1 mouse cellular context compared by ENCODE assay signal in the genomic region with DNA sequence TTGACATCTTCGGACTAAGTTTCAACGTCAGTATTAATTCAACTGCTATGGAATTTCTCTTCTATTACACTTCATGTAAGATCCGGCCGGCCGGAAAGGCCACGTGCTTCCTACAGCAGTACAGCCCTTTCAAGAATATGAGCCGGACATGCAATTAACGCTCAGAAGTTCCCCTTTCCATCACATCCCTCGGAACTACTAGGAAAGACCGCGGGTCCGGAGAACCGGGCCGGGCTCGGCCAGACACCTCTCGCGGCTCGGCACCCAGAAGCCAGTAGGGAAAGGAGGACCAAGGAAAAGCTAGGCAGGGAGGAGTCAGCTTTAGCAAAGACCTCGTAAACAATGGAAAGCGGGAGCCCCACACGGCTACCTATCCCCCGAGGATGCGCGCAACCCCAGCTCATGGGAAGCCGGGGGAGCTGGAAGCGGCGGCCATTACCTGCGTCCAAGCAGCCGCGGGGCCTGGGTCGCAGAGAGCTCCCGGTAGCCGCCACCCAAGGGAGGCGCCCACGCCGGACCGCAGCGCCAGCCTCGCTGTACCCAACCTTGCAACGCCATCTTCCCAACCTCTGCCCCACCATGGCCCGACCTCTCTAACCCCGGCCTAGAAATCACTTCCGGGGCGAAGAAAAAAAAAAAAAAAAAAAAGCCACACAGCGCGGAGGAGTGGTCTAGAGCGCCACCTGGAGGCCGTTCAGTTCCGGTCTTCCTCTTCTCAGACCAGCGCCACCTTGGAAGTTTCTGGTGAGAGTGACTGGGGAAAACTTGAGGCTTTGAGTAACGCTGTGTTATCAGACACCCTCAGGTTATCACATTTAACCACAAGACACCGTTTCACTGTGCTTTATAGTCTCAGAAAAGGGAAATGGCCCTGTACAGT.
TF ChIP-seq lines count a peak whose summit lies in the region.

Parl (minus strand) TSS at position 618 of the 880 bp plus-strand sequence.

TF ChIP-seq in MEL, 35 proteins besides CTCF, POLR2A, EP300 and RAD21 (continued from another document):
- TF ChIP-seq USF2 (IDR thresholded peaks at IDR 0.05; ENCODE audit: borderline replicate concordance in 1 of 2, insufficient read depth in 1 of 2, low read depth in 1 of 2, low read length in 2 of 2) = no peak
- peak; percentile 95 for TF ChIP-seq ELF1 (IDR thresholded peaks at IDR 0.05; ENCODE audit: low read depth, low read length)
- TF ChIP-seq MYB (IDR thresholded peaks at IDR 0.05; ENCODE audit: low read depth, low read length) = peak; percentile 74
- peak; percentile 99 for TF ChIP-seq GATA1 (IDR thresholded peaks at IDR 0.05; ENCODE audit: low read depth, low read length)
- TF ChIP-seq CHD2 (IDR thresholded peaks at IDR 0.05; ENCODE audit: low read length) = peak; percentile 72
- TF ChIP-seq HCFC1 (IDR thresholded peaks at IDR 0.05; ENCODE audit: low read depth, low read length) = peak; percentile 91
- TF ChIP-seq MAFK (IDR thresholded peaks at IDR 0.05; ENCODE audit: borderline replicate concordance, low read depth, low read length) = peak; percentile 86; the same call in 1 of the 2 replicates
- TF ChIP-seq MAZ (IDR thresholded peaks at IDR 0.05; ENCODE audit: low read depth, low read length) = peak; percentile 82; the same call in 1 of the 2 replicates
- TF ChIP-seq SIN3A (IDR thresholded peaks at IDR 0.05; ENCODE audit: low read length) = peak; percentile 93
- TF ChIP-seq MXI1 (IDR thresholded peaks at IDR 0.05; ENCODE audit: low read depth, low read length) = peak; percentile 87
- TF ChIP-seq MYC (IDR thresholded peaks at IDR 0.05; ENCODE audit: low read depth, low read length) = peak; percentile 96
- no peak for TF ChIP-seq NRF1 (IDR thresholded peaks at IDR 0.05; ENCODE audit: insufficient read depth, low read depth, low read length, poor library complexity, severe bottlenecking)
- no peak for TF ChIP-seq CHD1 (IDR thresholded peaks at IDR 0.05; ENCODE audit: low read depth, low read length)
- 0 out of 2 replicates have a peak, but pooled peaks have one; percentile 67 for TF ChIP-seq MEF2A (IDR thresholded peaks at IDR 0.05; ENCODE audit: extremely low read depth, insufficient replicate concordance, low read depth, low read length, poor library complexity, severe bottlenecking)
- TF ChIP-seq SMC3 (IDR thresholded peaks at IDR 0.05; ENCODE audit: low read depth, low read length) = peak; percentile 75
- TF ChIP-seq E2F4 (IDR thresholded peaks at IDR 0.05; ENCODE audit: borderline replicate concordance, low read depth, low read length) = no peak
- peak; percentile 74 for TF ChIP-seq TBP (IDR thresholded peaks at IDR 0.05; ENCODE audit: low read depth, low read length)
- peak; percentile 84 for TF ChIP-seq JUND (IDR thresholded peaks at IDR 0.05; ENCODE audit: low read depth, low read length)
